Mouse (Mus musculus): Measurements from ENCODE around the gene Pagr1b. TPM values are rescaled to one million over a fixed set of nuclear protein-coding genes. Genes with fewer than 3 reads are reported as not detected.
A peak's percentile ranks its signal among the peaks of the same experiment; 100 is the strongest.

The Pagr1b gene
- polyA plus RNA-seq, 1 experiment from 2014 or later, result not detected

- Histone ChIP-seq H3K9me3 (ENCODE audit: low read length) (no peaks in the 10 kb centered on the region), H3K4me2 (replicated peaks; ENCODE audit: low read depth, low read length) (no peak overlapping the region), H3K4me3 (ENCODE audit: low read length) (no peak overlapping the region), H3K9ac (replicated peaks; ENCODE audit: low read length) (no peak overlapping the region), H3K27me3 (ENCODE audit: insufficient read depth, low read length) (no peaks in the 10 kb centered on the region), H3K36me3 (ENCODE audit: insufficient read depth, low read length) (no peaks in the 10 kb centered on the region), H3K27ac (ENCODE audit: low read length) (no peak overlapping the region), H3K4me1 (ENCODE audit: insufficient read depth, low read length) (peaks cover 5% of the 10 kb centered on the region)
- no peak for ATAC-seq (ENCODE audit: low FRiP score, low TSS enrichment)
- WGBS, result 85% methylated on average over 5 of the region's 5 CpGs
Measured at GRCm38 (mm10) chr7:127003620-127004019, 12.7 kb downstream of the Pagr1b start.

- WGBS, result 76% methylated on average over 10 of the region's 10 CpGs
- no peak overlapping the region for H3K4me2 ChIP-seq (replicated peaks; ENCODE audit: low read depth, low read length)
- 0 out of 2 replicates have a peak, but pooled peaks cover 7% of the 10 kb centered on the region for H3K36me3 ChIP-seq (ENCODE audit: insufficient read depth, low read length)
- no peak for ATAC-seq (ENCODE audit: low FRiP score, low TSS enrichment)
- H3K4me1 ChIP-seq (ENCODE audit: insufficient read depth, low read length), result no peaks in the 10 kb centered on the region
- no peak overlapping the region for H3K9ac ChIP-seq (replicated peaks; ENCODE audit: low read length)
- no peaks in the 10 kb centered on the region for H3K27me3 ChIP-seq (ENCODE audit: insufficient read depth, low read length)
- no peak overlapping the region for H3K4me3 ChIP-seq (ENCODE audit: low read length)
- no peaks in the 10 kb centered on the region for H3K9me3 ChIP-seq (ENCODE audit: low read length)
- no peak overlapping the region for H3K27ac ChIP-seq (ENCODE audit: low read length)
Measured at GRCm38 (mm10) chr7:126999568-126999967, 16.7 kb downstream of the Pagr1b start.

GRCm38 (mm10) chr7:126996449-126996848 lies 19.8 kb downstream of the Pagr1b start:
- Histone ChIP-seq H3K9me3 (ENCODE audit: low read length) (no peaks in the 10 kb centered on the region), H3K36me3 (ENCODE audit: insufficient read depth, low read length) (0 out of 2 replicates have a peak, but pooled peaks cover 7% of the 10 kb centered on the region), H3K4me1 (ENCODE audit: insufficient read depth, low read length) (no peaks in the 10 kb centered on the region), H3K4me2 (replicated peaks; ENCODE audit: low read depth, low read length) (no peak overlapping the region), H3K27ac (ENCODE audit: low read length) (no peak overlapping the region), H3K9ac (replicated peaks; ENCODE audit: low read length) (no peak overlapping the region), H3K27me3 (ENCODE audit: insufficient read depth, low read length) (no peaks in the 10 kb centered on the region), H3K4me3 (ENCODE audit: low read length) (no peak overlapping the region)
- 80% methylated on average over 4 of the region's 4 CpGs for WGBS
- ATAC-seq (ENCODE audit: low FRiP score, low TSS enrichment), result no peak

GRCm38 (mm10) chr7:126988816-126989215 lies 27.5 kb downstream of the Pagr1b start:
- Histone ChIP-seq H3K27ac (ENCODE audit: low read length) (no peak overlapping the region), H3K27me3 (ENCODE audit: insufficient read depth, low read length) (no peaks in the 10 kb centered on the region), H3K9ac (replicated peaks; ENCODE audit: low read length) (no peak overlapping the region), H3K4me3 (ENCODE audit: low read length) (no peak overlapping the region), H3K36me3 (ENCODE audit: insufficient read depth, low read length) (no peaks in the 10 kb centered on the region), H3K4me1 (ENCODE audit: insufficient read depth, low read length) (no peaks in the 10 kb centered on the region), H3K9me3 (ENCODE audit: low read length) (no peaks in the 10 kb centered on the region), H3K4me2 (replicated peaks; ENCODE audit: low read depth, low read length) (no peak overlapping the region)
- 74% methylated on average over 8 of the region's 8 CpGs for WGBS
- no peak for ATAC-seq (ENCODE audit: low FRiP score, low TSS enrichment)

GRCm38 (mm10) chr7:126986319-126986718 lies 30.0 kb downstream of the Pagr1b start:
- ATAC-seq (ENCODE audit: low FRiP score, low TSS enrichment), result peak; percentile 62
- Histone ChIP-seq H3K4me3 (ENCODE audit: low read length) (no peak overlapping the region), H3K36me3 (ENCODE audit: insufficient read depth, low read length) (peaks cover 2% of the 10 kb centered on the region; the same call in 1 of the 2 replicates)

GRCm38 (mm10) chr7:126984667-126985444 lies 31.4 kb downstream of the Pagr1b start:
- no peak for ATAC-seq (ENCODE audit: low FRiP score, low TSS enrichment)
- Histone ChIP-seq H3K27ac (ENCODE audit: low read length) (no peak overlapping the region), H3K4me2 (replicated peaks; ENCODE audit: low read depth, low read length) (no peak overlapping the region), H3K4me1 (ENCODE audit: insufficient read depth, low read length) (no peaks in the 10 kb centered on the region), H3K9ac (replicated peaks; ENCODE audit: low read length) (no peak overlapping the region), H3K27me3 (ENCODE audit: insufficient read depth, low read length) (no peaks in the 10 kb centered on the region), H3K4me3 (ENCODE audit: low read length) (no peak overlapping the region), H3K36me3 (ENCODE audit: insufficient read depth, low read length) (peaks cover 10% of the 10 kb centered on the region; the same call in 1 of the 2 replicates), H3K9me3 (ENCODE audit: low read length) (no peaks in the 10 kb centered on the region)
- WGBS, result 26% methylated on average over 10 of the region's 10 CpGs

More at GRCm38 (mm10) chr7:126986319-126986718, 30.0 kb downstream of the Pagr1b start:
- Histone ChIP-seq H3K4me1 (ENCODE audit: insufficient read depth, low read length) (no peaks in the 10 kb centered on the region), H3K4me2 (replicated peaks; ENCODE audit: low read depth, low read length) (no peak overlapping the region), H3K27me3 (ENCODE audit: insufficient read depth, low read length) (no peaks in the 10 kb centered on the region), H3K27ac (ENCODE audit: low read length) (no peak overlapping the region), H3K9me3 (ENCODE audit: low read length) (no peaks in the 10 kb centered on the region), H3K9ac (replicated peaks; ENCODE audit: low read length) (no peak overlapping the region)
- 45% methylated on average over 9 of the region's 9 CpGs for WGBS

- WGBS, result 68% methylated on average over 7 of the region's 7 CpGs
- Histone ChIP-seq H3K9ac (replicated peaks; ENCODE audit: low read length) (no peak overlapping the region), H3K4me3 (ENCODE audit: low read length) (no peak overlapping the region), H3K27ac (ENCODE audit: low read length) (no peak overlapping the region), H3K9me3 (ENCODE audit: low read length) (no peaks in the 10 kb centered on the region), H3K4me2 (replicated peaks; ENCODE audit: low read depth, low read length) (no peak overlapping the region), H3K36me3 (ENCODE audit: insufficient read depth, low read length) (peaks cover 27% of the 10 kb centered on the region), H3K4me1 (ENCODE audit: insufficient read depth, low read length) (no peaks in the 10 kb centered on the region), H3K27me3 (ENCODE audit: insufficient read depth, low read length) (no peaks in the 10 kb centered on the region)
- no peak for ATAC-seq (ENCODE audit: low FRiP score, low TSS enrichment)
Measured at GRCm38 (mm10) chr7:126983113-126983512, 33.2 kb downstream of the Pagr1b start.

GRCm38 (mm10) chr7:126982054-126982453 lies 34.2 kb downstream of the Pagr1b start:
- Histone ChIP-seq H3K27ac (ENCODE audit: low read length) (no peak overlapping the region), H3K4me2 (replicated peaks; ENCODE audit: low read depth, low read length) (no peak overlapping the region), H3K36me3 (ENCODE audit: insufficient read depth, low read length) (peaks cover 30% of the 10 kb centered on the region), H3K9ac (replicated peaks; ENCODE audit: low read length) (no peak overlapping the region), H3K9me3 (ENCODE audit: low read length) (no peaks in the 10 kb centered on the region), H3K27me3 (ENCODE audit: insufficient read depth, low read length) (no peaks in the 10 kb centered on the region), H3K4me1 (ENCODE audit: insufficient read depth, low read length) (peaks cover under 1% of the 10 kb centered on the region; the same call in 1 of the 2 replicates), H3K4me3 (ENCODE audit: low read length) (no peak overlapping the region)
- 91% methylated on average over 4 of the region's 4 CpGs for WGBS
- ATAC-seq (ENCODE audit: low FRiP score, low TSS enrichment), result no peak

GRCm38 (mm10) chr7:126981601-126982000 lies 34.7 kb downstream of the Pagr1b start:
- Histone ChIP-seq H3K9ac (replicated peaks; ENCODE audit: low read length) (no peak overlapping the region), H3K4me2 (replicated peaks; ENCODE audit: low read depth, low read length) (no peak overlapping the region), H3K27me3 (ENCODE audit: insufficient read depth, low read length) (no peaks in the 10 kb centered on the region), H3K4me1 (ENCODE audit: insufficient read depth, low read length) (peaks cover 3% of the 10 kb centered on the region; the same call in 1 of the 2 replicates), H3K36me3 (ENCODE audit: insufficient read depth, low read length) (peaks cover 30% of the 10 kb centered on the region), H3K9me3 (ENCODE audit: low read length) (no peaks in the 10 kb centered on the region), H3K4me3 (ENCODE audit: low read length) (no peak overlapping the region), H3K27ac (ENCODE audit: low read length) (no peak overlapping the region)
- no peak for ATAC-seq (ENCODE audit: low FRiP score, low TSS enrichment)
- 83% methylated on average over 2 of the region's 2 CpGs for WGBS

GRCm38 (mm10) chr7:126978841-126979240 lies 37.4 kb downstream of the Pagr1b start:
- WGBS, result 82% methylated on average over 6 of the region's 6 CpGs
- H3K9ac ChIP-seq (replicated peaks; ENCODE audit: low read length), result no peak overlapping the region
- H3K9me3 ChIP-seq (ENCODE audit: low read length), result no peaks in the 10 kb centered on the region
- no peak overlapping the region for H3K27ac ChIP-seq (ENCODE audit: low read length)
- no peak overlapping the region for H3K4me3 ChIP-seq (ENCODE audit: low read length)
- H3K4me2 ChIP-seq (replicated peaks; ENCODE audit: low read depth, low read length), result no peak overlapping the region
- no peak for ATAC-seq (ENCODE audit: low FRiP score, low TSS enrichment)
- peaks cover 6% of the 10 kb centered on the region for H3K4me1 ChIP-seq (ENCODE audit: insufficient read depth, low read length)
- no peaks in the 10 kb centered on the region for H3K27me3 ChIP-seq (ENCODE audit: insufficient read depth, low read length)
- peaks cover 30% of the 10 kb centered on the region for H3K36me3 ChIP-seq (ENCODE audit: insufficient read depth, low read length)

All from kidney, embryonic 16.5 days (tissue).